Mouse (Mus musculus) left cerebral cortex, adult 8-10 months (tissue): ENCODE measurements around the gene Rangap1. TPM values are rescaled to one million over a fixed set of nuclear protein-coding genes. Genes with fewer than 3 reads are reported as not detected.
A peak's percentile ranks its signal among the peaks of the same experiment; 100 is the strongest.

Source experiments
- DNase-seq, 2 experiments: peaks; one replicate each; pipeline ENCODE4 v3.0.0; 2022; ENCODE audit warnings: low spot score in 2 of 2
- total RNA-seq, 4 experiments: library from RNA; stranded (reverse); gene quantifications; 2 replicates each; pipeline ENCODE4 v1.2.4; 2022

Gene Rangap1
- 100 to 1,000 TPM; 200 to 222 (median 212) TPM for total RNA-seq

GRCm38 (mm10) chr15:81744992-81745600 lies at the start of gene Rangap1, which contains the start of gene Zc3h7b:
Gene Rangap1, minus strand, starts transcription at chr15:81745530.
Gene Zc3h7b, plus strand, starts transcription at chr15:81745057.
- peak; percentile 52 for DNase-seq

DNA sequence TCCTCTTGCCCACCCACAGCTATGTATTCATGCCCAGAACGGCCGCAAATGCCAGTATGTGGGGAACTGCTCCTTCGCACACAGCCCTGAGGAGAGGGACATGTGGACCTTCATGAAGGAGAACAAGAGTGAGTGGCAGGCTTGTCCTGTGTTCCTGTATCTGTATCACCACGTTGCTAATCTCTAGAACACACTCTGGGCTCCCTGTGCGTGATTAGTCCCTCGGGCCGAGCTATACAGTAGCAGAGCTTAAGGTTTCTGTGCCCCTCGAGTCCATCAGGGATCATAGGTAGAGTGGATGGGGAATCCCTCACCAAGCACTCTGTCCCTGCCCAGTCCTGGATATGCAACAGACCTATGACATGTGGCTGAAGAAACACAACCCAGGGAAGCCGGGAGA lies 47.1 kb upstream of the Rangap1 start:
- no peak for DNase-seq

DNA sequence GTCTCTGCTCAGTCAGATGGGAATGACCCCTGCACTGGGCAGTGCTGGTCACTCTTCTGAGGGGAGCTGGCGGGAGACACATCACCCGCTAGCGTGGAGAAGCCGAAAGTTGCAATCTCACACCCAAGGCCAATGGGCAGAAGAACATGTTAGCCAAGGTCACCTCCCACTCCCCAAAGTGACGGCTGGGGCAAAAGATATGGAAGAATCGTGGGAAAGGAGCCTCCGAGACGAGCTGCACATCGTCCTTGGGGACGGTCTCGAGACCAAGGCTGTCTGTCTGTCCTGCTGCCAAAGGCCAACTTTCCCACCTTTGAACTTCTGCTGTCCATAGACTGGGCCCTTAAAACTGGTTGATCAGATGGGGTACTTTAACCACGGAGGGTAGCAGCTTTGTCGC lies 42.2 kb upstream of the Rangap1 start:
- DNase-seq, result no peak

DNA sequence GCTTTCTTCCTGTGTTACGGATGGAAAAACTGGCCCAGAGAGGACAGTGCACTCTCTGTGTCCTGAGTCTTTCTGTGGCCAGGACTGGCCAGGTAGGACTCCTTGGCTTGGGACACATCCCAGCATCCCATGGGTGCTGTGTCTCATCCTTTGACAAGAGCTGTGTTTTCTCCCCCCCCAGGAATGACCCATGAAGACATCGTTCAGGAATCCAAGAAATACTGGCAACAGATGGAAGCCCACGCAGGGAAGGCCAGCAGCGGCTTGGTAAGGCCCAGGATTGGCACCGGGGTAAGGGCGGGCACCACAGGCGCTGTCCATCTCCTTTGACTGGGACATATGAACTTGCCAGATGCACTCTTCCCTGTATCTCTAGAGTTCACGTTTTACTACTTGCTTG lies 40.4 kb upstream of the Rangap1 start:
- DNase-seq, result no peak

DNA sequence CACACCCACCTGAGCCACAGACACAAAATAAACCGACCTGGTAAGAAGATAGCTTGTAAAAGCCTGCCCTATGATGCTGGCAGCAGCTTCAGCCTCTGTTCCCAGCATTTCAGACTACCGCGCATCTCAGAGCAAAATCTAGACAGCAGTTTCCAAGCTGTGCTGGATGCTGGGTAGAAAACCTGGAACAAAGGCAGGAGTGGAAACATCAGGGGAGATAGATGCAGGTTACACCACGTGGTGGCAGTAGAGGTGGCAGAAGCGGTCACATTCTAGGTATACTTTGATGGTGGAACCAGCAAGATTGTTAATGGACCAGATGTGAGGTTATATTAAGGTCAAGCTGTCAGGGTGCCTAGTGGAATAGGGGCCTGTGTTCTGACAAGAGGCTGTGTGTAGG lies 39.4 kb upstream of the Rangap1 start:
- DNase-seq, result no peak

- DNase-seq, result no peak
These were observed 36.5 kb upstream of the Rangap1 start for GRCm38 (mm10) chr15:81781816-81782215.

- no peak for DNase-seq
These were observed 31.5 kb upstream of the Rangap1 start for GRCm38 (mm10) chr15:81776631-81777422.

DNA sequence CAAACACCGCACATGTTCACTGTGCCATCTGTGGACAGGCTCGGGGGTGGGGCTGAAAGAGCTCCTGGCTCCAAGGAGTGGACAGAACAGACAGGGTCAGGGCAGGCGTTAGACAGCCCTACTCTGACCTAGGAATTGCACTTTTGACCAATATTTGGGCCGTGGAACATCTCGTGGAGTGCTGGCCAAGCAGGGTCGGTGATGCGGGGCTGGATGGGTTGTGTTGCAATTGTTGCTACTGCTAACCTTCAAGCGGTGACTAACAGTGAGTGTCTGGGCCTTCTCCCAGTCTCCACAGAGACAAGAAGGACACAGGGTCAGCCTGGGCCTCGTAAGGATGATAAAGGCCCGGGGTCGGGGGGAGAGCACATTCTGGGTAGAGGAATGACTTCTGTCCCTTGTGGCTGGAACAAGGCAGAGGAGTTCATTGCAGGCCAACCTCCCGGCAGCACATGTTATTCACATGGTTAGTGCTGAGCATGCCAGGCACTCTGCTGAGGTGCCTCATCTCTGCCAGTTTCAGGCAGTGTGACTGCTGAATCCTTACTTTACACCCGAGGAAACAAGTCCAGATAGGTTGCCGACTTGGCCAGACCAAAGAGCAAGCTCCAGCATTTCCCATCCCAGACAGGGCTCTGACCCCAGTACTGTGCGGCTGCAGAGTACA lies 29.3 kb upstream of the Rangap1 start:
- DNase-seq, result no peak

- no peak for DNase-seq
These were observed 27.2 kb upstream of the Rangap1 start for GRCm38 (mm10) chr15:81772431-81773120.

DNA sequence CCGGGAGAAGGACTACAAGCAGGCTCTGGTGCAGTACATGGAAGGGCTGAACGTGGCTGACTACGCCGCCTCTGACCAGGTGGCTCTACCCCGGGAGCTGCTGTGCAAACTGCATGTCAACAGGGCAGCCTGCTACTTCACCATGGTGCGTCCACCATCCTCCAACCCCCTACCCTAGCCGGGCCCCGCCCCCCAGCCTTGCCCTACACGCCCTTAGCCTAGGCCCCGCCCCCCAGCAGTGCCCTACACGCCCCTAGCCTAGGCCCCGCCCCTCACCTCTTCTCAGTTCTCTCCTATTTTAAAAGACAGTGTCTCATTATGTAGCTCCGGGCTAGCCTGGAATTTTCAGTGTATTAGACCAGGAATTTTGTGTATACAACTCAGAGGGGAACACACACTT lies 23.7 kb upstream of the Rangap1 start:
- no peak for DNase-seq

GRCm38 (mm10) chr15:81766439-81766838 lies 21.1 kb upstream of the Rangap1 start:
- DNase-seq, result no peak

- no peak for DNase-seq
These were observed 20.3 kb upstream of the Rangap1 start for GRCm38 (mm10) chr15:81765651-81766050.

DNA sequence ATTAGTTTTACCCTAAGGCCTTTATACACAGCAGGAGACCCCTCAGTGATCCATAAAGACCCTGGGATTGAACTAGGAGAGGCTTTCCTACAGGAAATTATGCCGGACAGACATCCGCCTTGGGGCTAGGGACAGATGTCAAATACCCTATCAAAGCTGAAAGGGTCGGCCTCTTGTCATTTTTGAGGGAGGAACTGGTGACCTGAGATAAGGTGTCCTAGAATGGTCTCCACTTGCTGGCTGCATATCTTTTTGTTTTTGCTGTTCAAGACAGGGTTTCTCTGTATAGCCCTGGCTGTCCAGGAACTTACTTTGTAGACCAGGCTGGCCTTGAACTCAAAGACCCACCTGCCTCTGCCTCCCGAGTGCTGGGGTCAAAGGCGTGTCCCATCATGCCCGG lies 19.2 kb upstream of the Rangap1 start:
- no peak for DNase-seq

- no peak for DNase-seq
These were observed 16.6 kb upstream of the Rangap1 start for GRCm38 (mm10) chr15:81761959-81762358.

DNA sequence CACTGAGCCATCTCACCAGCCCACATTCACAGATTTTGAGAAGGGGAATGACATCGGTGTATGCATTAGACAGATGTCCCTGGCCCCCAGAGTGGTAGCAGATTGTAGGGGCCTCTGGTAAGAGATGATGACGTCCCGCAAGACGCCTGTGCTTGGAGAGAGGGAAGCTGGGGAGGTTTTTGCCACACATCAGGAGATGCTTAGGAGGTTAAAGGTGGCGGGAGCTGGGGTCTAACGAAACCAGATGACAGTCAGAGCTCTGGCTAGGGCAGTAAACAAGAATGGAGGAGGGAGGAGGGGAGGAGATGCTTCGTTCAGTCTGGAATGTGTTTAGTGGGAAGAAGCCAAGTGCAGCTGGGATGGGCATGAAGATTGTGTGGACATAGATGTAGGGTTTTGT lies 16.1 kb upstream of the Rangap1 start:
- no peak for DNase-seq

DNA sequence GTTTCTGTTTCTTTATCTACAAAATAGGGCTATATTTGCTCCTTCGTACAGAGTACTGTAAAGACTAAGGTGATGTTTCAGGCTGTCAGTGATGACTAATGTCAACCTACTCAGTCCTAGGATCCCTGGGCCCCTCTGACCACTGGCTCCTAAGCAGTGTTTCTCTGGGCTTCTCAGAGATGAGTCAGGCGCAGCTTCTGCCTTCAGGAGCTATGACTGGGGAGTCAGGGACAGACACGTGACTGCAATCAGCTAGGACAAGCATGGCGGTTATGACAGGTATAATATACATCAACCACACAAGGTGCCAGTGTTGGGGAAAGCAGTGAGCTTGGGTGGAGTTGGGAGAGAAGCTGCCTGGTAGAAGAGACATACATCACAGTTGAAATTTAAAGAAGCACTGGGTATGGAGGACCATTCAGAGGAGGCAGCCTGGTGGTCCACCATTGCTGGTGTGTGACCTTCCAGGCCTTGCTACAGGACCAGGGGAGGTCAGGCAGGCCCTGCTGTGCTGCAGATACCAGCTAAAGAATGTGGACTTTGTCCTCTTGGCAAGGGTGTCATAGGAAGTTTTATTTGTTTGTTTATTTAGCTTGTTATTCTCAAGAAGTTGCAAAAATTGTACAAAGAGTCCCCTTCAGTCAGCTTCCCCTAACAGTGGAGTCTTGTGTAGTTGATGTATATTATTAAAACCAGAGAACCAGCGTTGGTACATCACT lies 15.2 kb upstream of the Rangap1 start:
- DNase-seq, result no peak

- DNase-seq, result no peak
These were observed 14.2 kb upstream of the Rangap1 start for GRCm38 (mm10) chr15:81759542-81759941.

GRCm38 (mm10) chr15:81758701-81759100 lies 13.4 kb upstream of the Rangap1 start:
- DNase-seq, result no peak

DNA sequence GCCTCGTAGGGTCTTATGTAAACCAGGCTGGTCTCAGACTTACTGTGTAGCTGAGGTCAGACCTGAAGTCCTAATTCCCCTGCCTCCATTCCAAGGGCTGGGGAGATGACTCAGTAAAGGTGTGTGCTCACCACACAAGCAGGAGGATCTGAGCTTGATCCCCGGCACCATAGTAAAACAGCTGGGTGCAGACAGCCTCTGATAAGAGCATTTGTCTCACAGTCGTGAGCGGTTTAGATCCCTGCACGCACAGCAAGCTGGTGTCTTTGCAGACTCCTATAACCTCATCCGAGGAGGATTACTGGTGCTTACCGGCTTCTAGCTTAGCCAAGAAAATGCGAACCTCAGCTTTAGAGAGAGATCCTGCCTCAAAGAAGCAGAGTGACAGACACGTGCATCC lies 8.3 kb upstream of the Rangap1 start:
- no peak for DNase-seq

DNA sequence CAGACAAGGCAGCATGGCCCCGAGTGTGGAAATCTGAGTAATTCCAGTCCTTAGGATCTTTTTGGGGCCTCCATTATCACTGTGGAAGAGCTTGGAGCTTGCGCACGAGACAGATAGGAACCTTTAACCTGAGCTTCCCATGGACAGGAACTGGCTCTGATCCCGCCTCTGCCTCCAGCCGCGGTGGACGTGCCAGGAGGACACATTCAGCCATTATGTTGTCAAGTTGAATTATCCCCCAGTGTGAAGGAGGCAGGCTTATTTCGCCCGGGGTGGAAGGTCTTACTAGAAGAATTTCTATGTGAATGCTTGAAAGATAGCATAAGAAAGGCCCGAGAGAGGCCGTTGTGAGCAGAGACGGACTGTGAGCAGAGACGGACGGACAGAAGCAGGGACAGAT lies 4.4 kb upstream of the Rangap1 start:
- DNase-seq, result no peak

DNA sequence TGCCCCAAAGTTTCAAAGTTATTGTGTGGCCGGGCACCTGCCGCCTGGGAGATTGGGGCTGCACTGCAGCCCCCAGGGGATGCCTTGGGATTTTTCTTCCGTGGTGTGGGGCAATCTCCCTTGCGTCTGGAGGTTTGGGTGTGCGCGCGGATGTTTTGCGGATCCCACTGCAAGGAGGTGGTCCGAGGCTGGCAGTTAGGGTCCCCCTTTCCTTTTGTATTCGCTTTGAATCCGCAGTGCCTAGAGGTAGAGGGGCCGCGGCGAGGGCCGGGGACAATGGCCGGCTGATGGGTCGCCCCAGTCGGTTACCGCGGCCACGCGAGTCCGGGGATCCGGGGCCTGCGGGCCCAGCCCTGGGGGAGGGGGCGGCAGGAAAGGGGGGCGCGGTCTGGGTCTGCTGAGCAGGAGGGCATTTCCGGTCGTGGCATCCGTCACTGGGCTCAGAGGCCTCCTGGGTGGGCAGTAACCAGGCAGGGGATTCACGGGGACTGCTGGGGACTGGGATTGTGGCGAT lies 328 bp upstream of the Rangap1 start:
- peak in 1 of 2 experiments; percentile 31 for DNase-seq
